Mouse (Mus musculus) spleen, adult 2 months (tissue): Measurements from ENCODE around the gene Fn3k.

Experiments used
- CTCF ChIP-seq: fragments of 200-500 bp; IDR thresholded peaks from 2 replicates; pipeline ENCODE4 v1.5.1; 2011; ENCODE audit warnings: mild to moderate bottlenecking, inconsistent platforms; ENCODE audit not compliant: insufficient read depth, insufficient read length, insufficient replicate concordance; ENCODE audit errors: extremely low read depth
- POLR2A ChIP-seq: fragments of 200-500 bp; IDR thresholded peaks from 2 replicates; pipeline ENCODE4 v1.6.1; 2011; ENCODE audit warnings: low read depth, low read length, inconsistent platforms

- TF ChIP-seq CTCF (no peak), POLR2A (no peak)
These were observed 15.8 kb upstream of the Fn3k start for GRCm38 (mm10) chr11:121418932-121419331.
